Mouse (Mus musculus): ENCODE data around the gene Acvr1c.

Acvr1c gene

GRCm38 (mm10) chr2:58282259-58282910, 75.3 kb downstream of the Acvr1c start:
- DNase-seq (ENCODE audit: low spot score): peak; percentile 21

GRCm38 (mm10) chr2:58281046-58281445, 76.6 kb downstream of the Acvr1c start:
- no peak for DNase-seq (ENCODE audit: low spot score)

GRCm38 (mm10) chr2:58279163-58279562, 78.5 kb downstream of the Acvr1c start:
- no peak for DNase-seq (ENCODE audit: low spot score)

- no peak for DNase-seq (ENCODE audit: low spot score)
Observed at GRCm38 (mm10) chr2:58276454-58276853, 81.2 kb downstream of the Acvr1c start.

- no peak for DNase-seq (ENCODE audit: low spot score)
Observed at GRCm38 (mm10) chr2:58240639-58241038, 117.1 kb downstream of the Acvr1c start.

GRCm38 (mm10) chr2:58237487-58237886, 120.2 kb downstream of the Acvr1c start:
- no peak for DNase-seq (ENCODE audit: low spot score)
